Mouse (Mus musculus) gonadal fat pad, adult 2 months (tissue): ENCODE measurements around the gene Tmigd1. TPM values are rescaled to one million over a fixed set of nuclear protein-coding genes. Genes with fewer than 3 reads are reported as not detected.
"Not testable (repeated sequence)": the region's sequence is repeated elsewhere in the genome, so short reads cannot be mapped to it uniquely, and the experiment has no call there.

ENCODE experiments used
- DNase-seq: peaks from one replicate; pipeline ENCODE4 v3.0.0-alpha.2; 2012; ENCODE audit warnings: low read depth
- polyA plus RNA-seq: library from polyadenylated mRNA; depleted of rRNA; stranded (reverse); fragments of >200 nt; gene quantifications from 2 replicates; pipeline ENCODE4 v1.2.3, GENCODE M21; 2012

Tmigd1 gene
- polyA plus RNA-seq, 1 experiment = 0.39 TPM

GRCm38 (mm10) chr11:76898751-76899150, 3.2 kb upstream of the Tmigd1 start:
- DNase-seq = no peak

DNA sequence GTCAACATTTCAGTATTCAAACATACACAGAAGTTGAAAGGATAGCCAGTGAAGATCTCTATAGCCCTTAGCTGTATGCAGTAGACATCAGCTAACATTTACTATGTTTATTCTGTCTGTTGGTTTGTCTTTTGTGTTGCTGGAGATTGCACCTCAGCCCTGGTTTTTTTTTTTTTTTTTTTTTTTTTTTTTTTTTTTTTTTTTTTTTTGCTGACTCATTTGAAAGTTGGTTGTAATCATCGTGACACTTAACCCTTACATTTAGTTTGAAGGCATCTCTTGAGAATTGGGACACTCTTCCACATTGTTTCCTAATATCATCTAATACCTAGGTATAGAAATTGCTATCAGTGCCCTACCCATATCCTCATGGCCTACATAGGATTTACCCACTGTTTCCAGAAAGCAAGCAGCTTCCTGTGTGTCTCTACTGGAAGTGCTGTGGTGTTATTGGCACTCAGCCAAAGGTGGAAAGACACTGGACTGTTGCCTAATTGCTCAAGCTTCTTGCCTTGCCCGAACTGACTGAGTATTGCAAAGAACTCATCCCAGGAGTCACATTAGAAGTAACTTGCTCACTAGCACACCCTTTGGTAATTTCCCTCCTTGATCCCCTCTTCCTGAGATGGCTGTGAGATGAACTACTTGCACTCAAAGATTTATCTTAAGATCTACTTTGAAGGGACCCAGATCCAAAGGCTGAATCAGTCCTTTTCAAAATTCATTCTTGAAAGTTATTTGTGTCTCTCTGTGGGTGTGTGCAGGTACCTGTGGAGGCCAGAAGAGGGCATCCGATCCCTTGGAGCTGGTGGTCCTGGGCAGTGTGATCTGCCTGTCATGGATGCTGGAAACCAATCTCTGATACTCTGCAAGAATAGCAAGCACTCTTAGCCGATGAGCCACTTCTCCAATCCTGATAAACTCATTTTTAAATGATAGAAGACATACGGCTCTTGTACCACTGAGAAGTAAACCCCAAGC, 1.9 kb upstream of the Tmigd1 start:
- DNase-seq = no peak

DNA sequence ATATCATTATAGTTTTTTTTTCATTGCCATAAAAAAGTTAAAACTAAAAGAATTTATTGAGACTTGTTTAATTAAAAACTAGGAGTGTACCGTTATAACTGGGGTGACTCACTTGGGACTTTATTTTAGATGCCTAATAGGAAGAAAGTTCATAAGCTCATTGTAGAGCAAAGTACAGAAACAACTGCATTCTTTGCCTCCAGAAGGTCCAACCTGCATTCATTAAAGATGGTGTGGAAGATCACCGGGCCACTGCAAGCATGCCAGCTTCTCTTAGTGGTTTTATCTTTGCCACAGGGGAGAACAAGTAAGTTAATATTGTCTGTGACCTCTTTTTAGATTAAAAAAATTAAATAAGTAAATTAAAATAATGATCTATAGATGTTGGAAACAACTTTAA, 2.4 kb downstream of the Tmigd1 start:
- DNase-seq = no peak

DNA sequence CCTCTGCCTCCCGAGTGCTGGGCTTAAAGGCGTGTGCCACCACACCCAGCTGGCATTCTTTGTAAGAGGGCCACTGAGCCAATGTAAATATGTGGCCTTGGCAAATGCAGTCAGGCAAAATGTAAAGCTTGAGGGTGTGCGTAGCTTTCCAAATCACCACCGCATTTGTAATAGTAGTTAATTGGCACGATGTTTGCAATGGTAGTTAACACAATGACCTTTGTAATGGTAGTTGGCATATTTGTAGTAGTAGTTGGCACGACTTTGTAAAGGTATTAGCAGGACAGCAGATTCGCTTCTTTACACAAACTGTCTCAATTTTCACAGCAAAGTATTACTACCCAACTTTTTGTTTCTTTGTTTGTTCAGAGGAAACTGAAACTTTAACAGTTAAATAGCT, 6.7 kb downstream of the Tmigd1 start:
- DNase-seq = peak; percentile 69

DNA sequence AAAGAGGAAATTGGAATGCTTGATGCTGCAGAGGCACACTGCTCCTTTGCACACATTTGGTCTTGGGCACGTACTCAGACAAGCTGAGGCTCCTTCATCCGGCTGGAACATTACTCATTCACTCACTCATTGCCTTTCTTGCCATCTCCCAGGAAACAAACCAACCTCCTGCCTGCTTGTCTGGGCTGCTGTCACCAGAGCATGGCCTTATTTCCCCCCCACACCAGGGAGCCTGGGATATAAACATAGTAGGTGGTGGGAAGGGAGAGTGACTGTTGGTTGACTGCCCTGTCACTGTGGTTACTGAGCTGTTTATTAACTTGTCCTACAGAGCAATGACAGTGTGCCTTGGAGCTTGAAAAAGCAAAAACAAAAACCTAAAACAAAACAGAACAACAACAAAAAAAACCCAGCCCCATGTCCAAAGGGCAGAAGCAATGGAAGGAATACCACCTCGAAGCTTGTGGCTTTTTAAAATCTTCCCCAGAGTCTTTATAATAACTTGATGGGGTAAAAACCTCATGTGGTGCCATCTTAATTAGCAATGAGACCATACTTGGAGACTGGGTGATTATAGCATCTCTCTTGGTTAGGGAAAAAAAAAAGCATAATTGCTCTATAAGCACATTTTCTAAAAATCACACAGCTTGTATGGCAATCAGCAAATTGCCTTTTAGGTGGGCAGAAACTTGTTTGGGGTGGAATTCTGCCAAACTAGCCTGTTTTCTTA, 9.5 kb downstream of the Tmigd1 start:
- DNase-seq = no peak

DNA sequence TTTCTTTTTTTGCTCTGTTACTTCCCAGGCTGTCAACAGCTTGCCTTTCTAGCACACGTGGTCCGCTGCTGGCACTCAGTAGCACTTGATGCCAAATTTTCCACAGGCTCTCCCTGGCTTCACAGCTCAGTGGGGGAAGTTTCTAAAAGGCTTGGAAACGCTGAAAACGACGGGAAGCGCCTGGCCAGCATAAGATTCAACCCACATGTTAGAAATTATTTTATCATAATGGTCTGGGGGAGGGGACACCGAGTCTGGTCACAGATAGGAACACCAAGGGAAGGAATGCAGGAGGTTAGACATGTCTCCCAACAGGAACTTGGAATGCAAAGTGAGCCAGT, 10.1 kb downstream of the Tmigd1 start:
- DNase-seq = no peak

- DNase-seq = no peak
Observed at GRCm38 (mm10) chr11:76914366-76914765, 12.4 kb downstream of the Tmigd1 start.

- no peak for DNase-seq
Observed at GRCm38 (mm10) chr11:76916539-76917229, 14.7 kb downstream of the Tmigd1 start.

DNA sequence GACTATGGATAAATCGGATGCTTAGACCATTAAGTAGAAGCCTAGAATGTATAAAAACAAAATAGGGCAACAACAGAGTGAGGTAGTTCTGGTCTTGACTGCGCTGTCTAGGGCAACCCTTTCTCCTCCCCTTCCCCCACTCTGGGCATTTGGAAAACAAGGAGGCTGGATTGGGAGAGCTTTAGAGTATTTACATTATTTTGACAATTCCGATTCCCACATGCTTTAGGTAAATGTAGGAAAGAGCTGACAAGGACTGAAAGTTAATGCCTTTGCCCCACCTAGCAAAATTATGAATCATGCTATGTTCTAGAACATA, 15.2 kb downstream of the Tmigd1 start:
- no peak for DNase-seq

DNA sequence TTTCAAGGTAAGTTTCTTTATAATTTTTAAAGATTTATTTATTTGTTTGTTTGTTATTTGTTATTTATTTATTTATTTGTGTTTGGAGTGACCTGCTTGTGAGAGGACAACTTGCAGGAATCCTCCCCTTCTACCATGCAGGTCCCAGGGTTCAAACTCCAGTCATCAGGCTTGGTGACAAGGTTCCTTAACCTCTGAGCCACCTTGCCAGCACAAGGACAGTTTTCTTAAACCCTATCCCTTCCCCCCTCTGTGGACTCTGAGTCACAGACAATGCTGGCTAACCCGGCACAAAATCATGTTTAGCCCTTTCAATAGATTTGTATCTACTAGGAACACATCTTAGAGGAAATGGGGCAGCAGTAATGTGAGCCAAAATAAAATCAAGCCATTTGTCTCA, 18.6 kb downstream of the Tmigd1 start:
- no peak for DNase-seq

- no peak for DNase-seq
Observed at GRCm38 (mm10) chr11:76924759-76925236, 22.8 kb downstream of the Tmigd1 start, which contains the start of gene Blmh. Gene Blmh, plus strand, starts transcription at chr11:76924809.

- DNase-seq = not testable (repeated sequence)
Observed at GRCm38 (mm10) chr11:76928586-76928985, 26.6 kb downstream of the Tmigd1 start.

DNA sequence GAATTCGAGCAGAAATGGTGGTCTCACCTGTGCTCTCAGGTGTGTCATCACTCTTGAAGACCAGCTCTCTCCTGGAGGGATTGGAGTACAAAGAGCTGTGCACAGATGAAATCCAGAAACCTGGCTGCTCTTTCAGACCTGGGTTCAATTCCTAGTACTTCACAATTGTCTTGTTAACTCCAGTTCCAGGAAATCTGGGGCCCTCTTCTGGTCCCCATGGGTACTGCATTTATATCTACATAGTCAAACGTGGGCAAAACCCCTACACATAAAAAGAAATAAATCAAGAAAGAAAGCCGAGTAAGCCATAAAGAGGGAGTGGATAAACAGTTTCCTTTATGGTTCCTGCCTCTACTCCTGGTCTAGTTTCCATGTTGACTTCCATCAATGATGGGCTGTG, 31.2 kb downstream of the Tmigd1 start:
- DNase-seq = no peak

DNA sequence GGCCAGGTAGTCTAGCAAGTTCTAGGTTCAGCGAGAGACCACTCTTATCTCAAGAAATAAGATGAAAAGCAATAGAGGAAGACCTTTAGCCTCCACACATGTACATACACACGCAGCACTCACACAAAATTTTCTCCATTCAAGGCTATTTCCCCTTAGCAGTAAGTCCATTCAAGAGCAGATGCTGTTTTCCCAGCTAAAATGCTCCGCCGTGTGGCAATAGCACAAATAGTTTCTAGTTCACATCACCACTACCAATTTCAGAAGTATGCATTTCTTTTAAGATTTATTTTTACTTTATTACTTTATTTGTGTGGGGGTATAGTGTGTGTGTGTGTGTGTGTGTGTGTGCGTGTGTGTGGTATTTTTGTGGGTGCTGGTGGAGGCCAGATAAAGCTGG, 34.6 kb downstream of the Tmigd1 start:
- no peak for DNase-seq

DNA sequence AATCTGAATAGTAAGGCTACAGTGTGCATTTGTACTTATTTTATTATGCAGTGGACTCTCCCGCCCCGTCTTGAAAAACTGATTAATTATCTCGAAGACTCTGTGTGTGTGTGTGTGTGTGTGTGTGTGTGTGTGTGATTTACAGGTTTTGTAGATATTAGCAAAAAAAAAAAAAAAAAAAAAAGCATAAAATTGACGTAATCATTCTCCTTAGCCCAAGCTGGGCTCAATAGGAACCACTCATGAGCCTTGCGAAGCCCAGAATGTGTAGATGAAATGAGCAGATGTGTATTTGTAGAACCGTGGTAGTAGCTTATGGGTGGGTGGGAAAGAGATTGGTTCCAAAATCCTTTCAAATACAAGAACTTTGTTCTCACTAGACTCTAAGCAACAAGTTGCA, 42.9 kb downstream of the Tmigd1 start:
- no peak for DNase-seq

DNA sequence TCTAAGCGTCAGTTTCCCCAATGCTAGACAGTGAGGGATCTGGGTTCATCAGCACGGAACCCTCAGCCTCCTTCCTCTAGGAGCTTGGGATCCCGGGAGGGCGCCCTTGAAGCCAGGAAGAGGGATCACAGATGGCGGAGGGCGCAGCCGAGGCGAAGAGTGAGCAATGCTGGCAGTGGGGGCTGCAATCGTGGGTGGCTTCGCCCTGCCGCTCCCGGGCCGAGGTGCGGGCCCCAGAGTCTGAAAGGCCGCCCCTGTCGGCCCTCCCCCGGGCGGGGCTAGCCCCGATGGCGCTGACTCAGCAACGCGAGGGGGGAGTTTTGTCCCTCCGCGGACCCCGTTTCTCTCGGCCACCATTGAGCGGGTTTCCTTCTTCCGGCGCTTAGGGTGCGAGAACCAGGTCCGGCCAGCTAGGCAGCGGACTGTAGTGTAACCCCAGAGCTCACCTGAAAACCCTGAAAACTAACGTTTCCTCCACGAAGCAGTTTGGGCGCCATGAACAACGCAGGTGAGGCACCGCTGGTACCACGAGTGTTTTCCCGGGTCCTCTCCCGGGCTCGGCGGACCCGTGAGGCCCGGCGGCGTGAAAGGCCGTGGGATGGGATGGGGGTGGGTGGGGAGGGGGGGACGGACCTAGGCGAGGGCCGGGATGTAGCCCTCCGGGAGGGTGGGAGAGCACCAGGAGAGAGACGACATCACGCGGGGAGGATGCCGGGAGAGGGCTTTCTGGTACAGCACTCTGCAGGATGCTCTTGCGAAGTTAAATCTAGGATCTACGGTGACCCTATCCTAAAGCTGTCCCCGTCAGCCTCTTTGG, 43.6 kb downstream of the Tmigd1 start:
- DNase-seq = no peak

- no peak for DNase-seq
Observed at GRCm38 (mm10) chr11:76946203-76946585, 44.2 kb downstream of the Tmigd1 start.

GRCm38 (mm10) chr11:76953536-76953935, 51.6 kb downstream of the Tmigd1 start:
- peak; percentile 34 for DNase-seq

DNA sequence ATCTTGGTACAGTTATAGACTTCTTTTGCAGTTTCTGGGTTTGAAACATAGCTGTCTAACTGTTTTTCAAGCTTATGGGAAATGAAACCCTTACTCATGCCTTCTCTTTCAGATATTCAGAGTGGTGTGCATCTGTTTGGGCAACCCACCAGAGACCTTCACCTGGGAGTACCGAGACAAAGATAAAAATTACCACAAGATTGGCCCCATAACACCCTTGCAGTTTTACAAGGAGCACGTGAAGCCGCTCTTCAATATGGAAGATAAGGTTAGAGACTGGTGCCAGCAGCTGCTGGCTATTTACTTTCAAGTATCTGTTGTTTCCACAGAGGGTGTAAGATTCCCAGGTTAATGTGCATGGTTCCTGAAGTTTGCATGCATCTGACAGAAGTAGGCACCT, 63.7 kb downstream of the Tmigd1 start:
- no peak for DNase-seq
